Mouse (Mus musculus): ENCODE results near the gene 1700010B08Rik.

DNA sequence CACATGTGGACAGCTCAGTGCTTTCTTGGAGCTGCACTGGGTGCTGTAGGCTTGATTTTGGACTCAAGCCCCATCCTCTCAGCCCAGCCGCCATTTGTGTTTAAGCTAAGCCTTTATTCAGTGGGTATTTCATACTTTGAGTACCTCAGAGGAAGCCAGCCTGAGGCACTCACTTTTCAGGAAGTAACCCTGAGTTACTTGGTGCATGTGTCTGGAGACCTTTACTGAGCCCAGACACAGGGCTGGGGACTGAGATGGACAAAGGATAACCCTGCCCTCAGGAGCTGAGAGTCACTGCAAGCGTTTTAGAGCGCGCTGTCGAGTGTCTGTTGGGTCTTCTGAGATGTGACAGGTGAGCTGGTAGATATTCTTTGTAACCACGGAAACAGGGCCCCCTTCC is 41.4 kb downstream of the 1700010B08Rik start:
- TF ChIP-seq POLR2A (IDR thresholded peaks at IDR 0.05; ENCODE audit: insufficient read length, low read depth) (no peak), POLR2AphosphoS2 (IDR thresholded peaks at IDR 0.05; ENCODE audit: insufficient read length, low read depth) (no peak), TCF12 (IDR thresholded peaks at IDR 0.05; ENCODE audit: insufficient read depth, poor library complexity, severe bottlenecking) (no peak), MAX (IDR thresholded peaks at IDR 0.05; ENCODE audit: low read depth) (no peak), MYOG (IDR thresholded peaks at IDR 0.05; ENCODE audit: control insufficient read depth in 1 of 3, insufficient read depth in 1 of 3, insufficient read length in 2 of 3, low read depth in 2 of 3) (no peak), USF1 (IDR thresholded peaks at IDR 0.05; ENCODE audit: low read depth) (no peak), TCF3 (IDR thresholded peaks at IDR 0.05; ENCODE audit: insufficient read length, low read depth) (no peak), MYOD1 (IDR thresholded peaks at IDR 0.05; ENCODE audit: control insufficient read depth in 1 of 3, insufficient read length in 2 of 3, low read depth in 2 of 3) (no peak), E2F4 (IDR thresholded peaks at IDR 0.05; ENCODE audit: insufficient read depth) (no peak), CEBPB (IDR thresholded peaks at IDR 0.05; ENCODE audit: insufficient read depth, poor library complexity, severe bottlenecking) (no peak)
